Mouse (Mus musculus) adrenal gland, postnatal 36 days (tissue): ENCODE results near the gene Blvrb. TPM values are rescaled to one million over a fixed set of nuclear protein-coding genes. Genes with fewer than 3 reads are reported as not detected.

Source experiments
- DNase-seq, 2 experiments: peaks; one replicate each; pipeline ENCODE4 v3.0.0; 2021; ENCODE audit warnings: mixed read lengths in 1 of 2
- total RNA-seq, 2 experiments: library from RNA; stranded (reverse); gene quantifications; 2 replicates each; pipeline ENCODE4 v1.2.3; 2021

Gene Blvrb
- total RNA-seq, 2 experiments from 2014 or later = 42.4 to 45.6 TPM

GRCm38 (mm10) chr7:27514961-27515360 lies 67.2 kb downstream of the Blvrb start:
- DNase-seq = no peak

Other genes with a start within 250 kb of the Blvrb start
- 10 to 100 TPM; 14.0 to 14.6 TPM for gene Itpkc, start 219.3 kb upstream of the Blvrb start, total RNA-seq
- 10 to 100 TPM; 41.3 to 70.6 TPM for gene Coq8b, start 215.0 kb upstream of the Blvrb start, total RNA-seq
- gene Numbl, start 189.5 kb upstream of the Blvrb start, total RNA-seq = 10 to 100 TPM in 1 of 2 experiments, 1 to 10 TPM in 1; 8.8 to 10.1 TPM
- 10 to 100 TPM; 77.8 to 94.6 TPM for gene Ltbp4, start 110.3 kb upstream of the Blvrb start, total RNA-seq
- 10 to 100 TPM; 22.3 TPM for gene Shkbp1, start 92.0 kb upstream of the Blvrb start, total RNA-seq
- gene Gm20479, start 90.6 kb upstream of the Blvrb start, total RNA-seq = 1 to 10 TPM in 1 of 2 experiments, not detected in 1; 6.1 TPM
- gene Sptbn4, start 292 bp upstream of the Blvrb start, total RNA-seq = under 1 TPM; 0.59 to 0.83 TPM
- gene Sertad3, start 25.8 kb downstream of the Blvrb start, total RNA-seq = 10 to 100 TPM; 15.9 to 16.3 TPM
- 10 to 100 TPM; 30.0 to 38.4 TPM for gene Sertad1, start 38.9 kb downstream of the Blvrb start, total RNA-seq
- gene Prx, start 51.3 kb downstream of the Blvrb start, total RNA-seq = 1 to 10 TPM; 2.1 to 3.2 TPM
- under 1 TPM; 0.23 to 0.26 TPM for gene Hipk4, start 75.3 kb downstream of the Blvrb start, total RNA-seq
- gene Pld3, start 105.2 kb downstream of the Blvrb start, total RNA-seq = 100 to 1,000 TPM; 106 to 146 TPM
- gene 2310022A10Rik, start 105.3 kb downstream of the Blvrb start, total RNA-seq = 10 to 100 TPM; 15.0 to 15.8 TPM
- gene Akt2, start 143.6 kb downstream of the Blvrb start, total RNA-seq = 100 to 1,000 TPM; 201 to 243 TPM
- gene Ttc9b, start 205.9 kb downstream of the Blvrb start, total RNA-seq = under 1 TPM in 1 of 2 experiments, not detected in 1; 0.13 TPM
- gene Map3k10, start 226.6 kb downstream of the Blvrb start, total RNA-seq = 10 to 100 TPM; 29.6 to 32.0 TPM
- 1 to 10 TPM; 1.2 to 2.3 TPM for gene Zfp607b, start 241.4 kb downstream of the Blvrb start, total RNA-seq